Mouse (Mus musculus) ES-E14 (cell line): ENCODE results near the gene Mrpl57. TPM values are rescaled to one million over a fixed set of nuclear protein-coding genes. Genes with fewer than 3 reads are reported as not detected.
A peak's percentile ranks its signal among the peaks of the same experiment; 100 is the strongest.
"Not testable (repeated sequence)": the region's sequence is repeated elsewhere in the genome, so short reads cannot be mapped to it uniquely, and the experiment has no call there.

ENCODE experiments used
- DNase-seq: peaks from one replicate; pipeline ENCODE4 v3.0.0-alpha.2; 2013; ENCODE audit warnings: low read depth, low spot score
- H3K27ac ChIP-seq: 2 replicates; pipeline ENCODE4 v1.5.1; 2012; ENCODE audit warnings: low read depth, mild to moderate bottlenecking, low read length, moderate library complexity, mixed read lengths; ENCODE audit not compliant: poor library complexity, insufficient read depth, severe bottlenecking
- H3K36me3 ChIP-seq: 2 replicates; pipeline ENCODE4 v1.6.1; 2012; ENCODE audit warnings: mild to moderate bottlenecking, low read length, moderate library complexity, mixed read lengths; ENCODE audit not compliant: control insufficient read depth, poor library complexity, insufficient read depth, severe bottlenecking
- H3K4me1 ChIP-seq, 2 experiments: fragments of 150-350 bp in 1 of 2; sonication (generic) in 1 of 2; 2 replicates each; pipeline ENCODE4 v1.6.1; 2012; ENCODE audit warnings: low read length in 2 of 2, mild to moderate bottlenecking in 1 of 2, mixed read lengths in 1 of 2; ENCODE audit not compliant: control insufficient read depth in 2 of 2, insufficient read depth in 2 of 2, poor library complexity in 1 of 2
- H3K4me3 ChIP-seq, 2 experiments: fragments of 150-350 bp in 1 of 2; sonication (generic) in 1 of 2; 2 replicates each; pipeline ENCODE4 v1.5.1; 2012; ENCODE audit warnings: low read length in 2 of 2, low read depth in 1 of 2, mild to moderate bottlenecking in 1 of 2, mixed read lengths in 1 of 2; ENCODE audit not compliant: insufficient read depth in 1 of 2, poor library complexity in 1 of 2, severe bottlenecking in 1 of 2
- H3K9ac ChIP-seq: 2 replicates; pipeline ENCODE4 v1.6.1; 2012; ENCODE audit warnings: low read depth, mild to moderate bottlenecking, low read length, mixed read lengths; ENCODE audit not compliant: poor library complexity, insufficient read depth, severe bottlenecking
- H3K9me3 ChIP-seq: fragments of 150-350 bp; sonication (generic); 2 replicates; pipeline ENCODE4 v1.6.1; 2012; ENCODE audit warnings: low read depth, mild to moderate bottlenecking, low read length; ENCODE audit not compliant: control insufficient read depth, insufficient read depth
- CHD2 ChIP-seq: IDR thresholded peaks from 2 replicates; pipeline ENCODE4 v1.6.1; 2014; ENCODE audit warnings: mild to moderate bottlenecking, low read depth, low read length, inconsistent platforms
- HCFC1 ChIP-seq: IDR thresholded peaks from 2 replicates; pipeline ENCODE4 v1.6.1; 2012; ENCODE audit warnings: low read length, inconsistent platforms, borderline replicate concordance; ENCODE audit not compliant: insufficient read depth
- MAFK ChIP-seq: IDR thresholded peaks from 2 replicates; pipeline ENCODE4 v1.6.1; 2014; ENCODE audit warnings: mild to moderate bottlenecking, low read depth, low read length, inconsistent platforms; ENCODE audit not compliant: insufficient read depth
- ZC3H11A ChIP-seq: IDR thresholded peaks from 2 replicates; pipeline ENCODE4 v1.6.1; 2012; ENCODE audit warnings: low read depth, mild to moderate bottlenecking, inconsistent platforms, low read length, borderline replicate concordance
- ZNF384 ChIP-seq: IDR thresholded peaks from 2 replicates; pipeline ENCODE4 v1.6.1; 2012; ENCODE audit warnings: low read depth, low read length, inconsistent platforms
- in situ Hi-C, 2 experiments: fragments of 600-800 bp; cut with MboI; formaldehyde crosslinking; loops; one replicate each; pipeline ENCODE4 v1.15.1; 2025; ENCODE audit warnings: low sequenced_read_pairs in 2 of 2, inconsistent platforms in 1 of 2; ENCODE audit not compliant: unreplicated experiment in 2 of 2
- total RNA-seq: library from RNA; depleted of rRNA; stranded (reverse); fragments of 300-350 nt; gene quantifications from 2 replicates; pipeline ENCODE4 v1.2.3, GENCODE M21; 2012

Mrpl57 gene
- total RNA-seq, 1 experiment: 67.8 TPM

DNA sequence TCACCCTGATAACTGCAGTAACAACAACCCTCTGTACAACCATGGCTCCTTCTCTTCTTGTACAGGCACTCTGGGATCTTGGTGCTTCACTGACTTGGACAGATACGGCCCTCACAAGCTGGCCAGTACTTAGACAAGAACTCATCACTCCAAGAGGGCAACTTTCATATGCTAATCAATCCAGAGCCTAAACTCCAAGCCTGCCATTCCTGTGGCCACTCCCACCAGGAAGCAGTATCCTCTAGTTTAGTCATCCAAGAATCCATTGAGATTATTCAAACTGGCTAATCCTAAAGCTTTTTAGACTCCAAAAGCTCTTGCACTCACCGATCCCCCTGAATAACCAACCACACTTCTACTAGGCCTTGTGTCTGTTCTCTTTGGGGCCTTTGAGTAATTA is 26.9 kb downstream of the Mrpl57 start:
- in situ Hi-C loops: no loop called here
- DNase-seq: peak; percentile 26
- Histone ChIP-seq H3K4me1 (peaks cover 14 to 20% of the 10 kb centered on the region in 2 experiments), H3K36me3 (peaks cover 2% of the 10 kb centered on the region; the same call in 1 of the 2 replicates), H3K27ac (peak overlapping the region; percentile 30; the same call in 1 of the 2 replicates), H3K9me3 (no peaks in the 10 kb centered on the region), H3K4me3 (no peak overlapping the region), H3K9ac (no peak overlapping the region)
- TF ChIP-seq CHD2 (no peak), HCFC1 (no peak), MAFK (no peak), ZNF384 (no peak), ZC3H11A (no peak)

GRCm38 (mm10) chr14:57856037-57856436 is 30.0 kb downstream of the Mrpl57 start:
- H3K4me3 ChIP-seq, H3K9ac ChIP-seq, H3K27ac ChIP-seq, H3K36me3 ChIP-seq, H3K9me3 ChIP-seq, in situ Hi-C loops, DNase-seq: not testable (repeated sequence)
- peaks cover 6 to 12% of the 10 kb centered on the region in 2 experiments for H3K4me1 ChIP-seq

- Histone ChIP-seq H3K27ac (no peak overlapping the region), H3K9ac (no peak overlapping the region), H3K36me3 (peaks cover 2% of the 10 kb centered on the region; the same call in 1 of the 2 replicates), H3K9me3 (no peaks in the 10 kb centered on the region), H3K4me3 (no peak overlapping the region), H3K4me1 (peaks cover 0 to 5% of the 10 kb centered on the region in 2 experiments; a peak in 1 of 4 replicates)
- in situ Hi-C loops: no loop called here
- TF ChIP-seq ZC3H11A: no peak
- no peak for TF ChIP-seq CHD2
- TF ChIP-seq HCFC1: no peak
- no peak for TF ChIP-seq ZNF384
- TF ChIP-seq MAFK: no peak
- DNase-seq: no peak
These were observed 32.6 kb downstream of the Mrpl57 start for GRCm38 (mm10) chr14:57858601-57859000.

DNA sequence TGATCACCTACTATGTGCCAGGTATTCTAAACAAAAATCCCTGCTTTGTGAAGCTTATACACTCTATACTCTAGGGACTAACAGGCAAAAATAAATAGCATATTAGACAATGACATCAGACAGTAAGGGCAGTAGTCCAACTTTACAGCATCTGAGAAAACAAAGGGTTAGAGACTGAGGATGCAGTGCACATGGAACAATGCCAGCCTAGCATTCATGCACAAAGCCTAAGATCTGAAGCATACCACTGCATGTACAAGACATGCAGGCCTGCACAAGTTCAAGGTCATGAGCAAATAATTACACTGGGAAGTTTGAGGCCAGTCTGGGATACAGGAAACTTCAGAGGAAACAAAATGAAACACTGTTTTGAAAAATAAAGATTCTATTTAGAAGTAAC is 33.5 kb downstream of the Mrpl57 start:
- no peak overlapping the region for H3K27ac ChIP-seq
- in situ Hi-C loops: no loop called here
- H3K9me3 ChIP-seq: no peaks in the 10 kb centered on the region
- H3K9ac ChIP-seq: no peak overlapping the region
- H3K4me3 ChIP-seq: no peak overlapping the region
- peaks cover 2% of the 10 kb centered on the region; the same call in 1 of the 2 replicates for H3K36me3 ChIP-seq
- H3K4me1 ChIP-seq: peaks cover 0 to 3% of the 10 kb centered on the region in 2 experiments; a peak in 1 of 4 replicates
- no peak for TF ChIP-seq ZNF384
- TF ChIP-seq CHD2: no peak
- no peak for TF ChIP-seq MAFK
- TF ChIP-seq HCFC1: no peak
- no peak for TF ChIP-seq ZC3H11A
- DNase-seq: no peak

GRCm38 (mm10) chr14:57861987-57862412 is 36.0 kb downstream of the Mrpl57 start:
- in situ Hi-C loops: no loop called here
- DNase-seq: peak; percentile 29
- H3K4me3 ChIP-seq: peak overlapping the region; percentile 45 to 54
- TF ChIP-seq CHD2 (no peak), ZNF384 (no peak), MAFK (no peak), HCFC1 (no peak), ZC3H11A (no peak)
- H3K36me3 ChIP-seq: no peaks in the 10 kb centered on the region; the same call in 1 of the 2 replicates
- H3K27ac ChIP-seq: peak overlapping the region; percentile 68; the same call in 1 of the 2 replicates
- peak overlapping the region; percentile 69; the same call in 1 of the 2 replicates for H3K9ac ChIP-seq
- no peaks in the 10 kb centered on the region for H3K9me3 ChIP-seq
- peaks cover 0 to 5% of the 10 kb centered on the region in 2 experiments; a peak in 1 of 4 replicates for H3K4me1 ChIP-seq
